Mouse (Mus musculus) cortical plate, adult 2 months (tissue): Measurements from ENCODE around the gene Stk26. TPM values are rescaled to one million over a fixed set of nuclear protein-coding genes. Genes with fewer than 3 reads are reported as not detected.

Source experiments
- H3K27ac ChIP-seq: fragments of 200-500 bp; 2 replicates; pipeline ENCODE4 v1.5.1; 2012; ENCODE audit warnings: low read length, control low read depth, inconsistent platforms; ENCODE audit not compliant: insufficient read depth
- H3K4me1 ChIP-seq: fragments of 200-500 bp; 2 replicates; pipeline ENCODE4 v1.6.1; 2011; ENCODE audit warnings: low read length; ENCODE audit not compliant: control insufficient read depth, insufficient read depth
- H3K4me3 ChIP-seq: fragments of 200-500 bp; 2 replicates; pipeline ENCODE4 v1.5.1; 2011; ENCODE audit warnings: mild to moderate bottlenecking, low read length, control low read depth; ENCODE audit not compliant: insufficient read depth
- CTCF ChIP-seq: fragments of 200-500 bp; IDR thresholded peaks from 2 replicates; pipeline ENCODE4 v1.5.1; 2011; ENCODE audit warnings: mild to moderate bottlenecking, control low read depth, low read length; ENCODE audit not compliant: insufficient read depth; ENCODE audit errors: extremely low read depth
- POLR2A ChIP-seq: fragments of 200-500 bp; IDR thresholded peaks from 2 replicates; pipeline ENCODE4 v1.6.1; 2011; ENCODE audit warnings: mild to moderate bottlenecking, low read length, control low read depth; ENCODE audit not compliant: insufficient read depth; ENCODE audit errors: extremely low read depth
- polyA plus RNA-seq: library from polyadenylated mRNA; depleted of rRNA; stranded (reverse); fragments of >200 nt; gene quantifications from 2 replicates; pipeline ENCODE4 v1.2.3, GENCODE M21; 2012; rRNA removed

The Stk26 gene
- polyA plus RNA-seq = 4.0 and 5.7 TPM in 2 replicates

GRCm38 (mm10) chrX:50840847-50841560 is at the start of gene Stk26:
Stk26 (plus strand) TSS chrX:50841047.
- no peak within 1 kb of the TSS for H3K27ac ChIP-seq
- peak within 1 kb of the TSS; percentile 65 for H3K4me3 ChIP-seq
- TF ChIP-seq POLR2A = no peak
- TF ChIP-seq CTCF = no peak
- H3K4me1 ChIP-seq = no peaks in the 10 kb centered on the region

GRCm38 (mm10) chrX:50793005-50793680 is 47.7 kb upstream of the Stk26 start:
- Histone ChIP-seq H3K4me3 (no peak overlapping the region), H3K27ac (no peak overlapping the region), H3K4me1 (no peaks in the 10 kb centered on the region)
- no peak for TF ChIP-seq POLR2A
- TF ChIP-seq CTCF = no peak

GRCm38 (mm10) chrX:50797798-50798197 is 43.0 kb upstream of the Stk26 start:
- no peak overlapping the region for H3K27ac ChIP-seq
- H3K4me1 ChIP-seq = no peaks in the 10 kb centered on the region
- no peak overlapping the region for H3K4me3 ChIP-seq
- no peak for TF ChIP-seq POLR2A
- TF ChIP-seq CTCF = no peak

GRCm38 (mm10) chrX:50798571-50798970 is 42.3 kb upstream of the Stk26 start:
- Histone ChIP-seq H3K4me3 (no peak overlapping the region), H3K4me1 (no peaks in the 10 kb centered on the region), H3K27ac (no peak overlapping the region)
- TF ChIP-seq CTCF = no peak
- TF ChIP-seq POLR2A = no peak

GRCm38 (mm10) chrX:50799656-50800188 is 41.1 kb upstream of the Stk26 start:
- no peak overlapping the region for H3K27ac ChIP-seq
- no peaks in the 10 kb centered on the region for H3K4me1 ChIP-seq
- TF ChIP-seq CTCF (no peak), POLR2A (no peak)
- no peak overlapping the region for H3K4me3 ChIP-seq

- Histone ChIP-seq H3K4me1 (no peaks in the 10 kb centered on the region), H3K4me3 (no peak overlapping the region), H3K27ac (no peak overlapping the region)
- TF ChIP-seq POLR2A (no peak), CTCF (no peak)
Measured at GRCm38 (mm10) chrX:50805654-50806053, 35.2 kb upstream of the Stk26 start.

- Histone ChIP-seq H3K27ac (no peak overlapping the region), H3K4me1 (no peaks in the 10 kb centered on the region), H3K4me3 (no peak overlapping the region)
- TF ChIP-seq CTCF = no peak
- TF ChIP-seq POLR2A = no peak
Measured at GRCm38 (mm10) chrX:50823856-50824255, 17.0 kb upstream of the Stk26 start.

- H3K4me1 ChIP-seq = no peaks in the 10 kb centered on the region
- no peak overlapping the region for H3K27ac ChIP-seq
- TF ChIP-seq CTCF (no peak), POLR2A (no peak)
- no peak overlapping the region for H3K4me3 ChIP-seq
Measured at GRCm38 (mm10) chrX:50835592-50835991, 5.3 kb upstream of the Stk26 start.

- Histone ChIP-seq H3K4me3 (no peak overlapping the region), H3K27ac (no peak overlapping the region), H3K4me1 (no peaks in the 10 kb centered on the region)
- TF ChIP-seq CTCF = no peak
- no peak for TF ChIP-seq POLR2A
Measured at GRCm38 (mm10) chrX:50836029-50836691, 4.7 kb upstream of the Stk26 start.

- TF ChIP-seq POLR2A = no peak
- TF ChIP-seq CTCF = no peak
- H3K4me1 ChIP-seq = no peaks in the 10 kb centered on the region
- peak overlapping the region; percentile 65 for H3K4me3 ChIP-seq
- no peak overlapping the region for H3K27ac ChIP-seq
Measured at GRCm38 (mm10) chrX:50841587-50841986, 740 bp downstream of the Stk26 start.
